Mouse (Mus musculus): ENCODE data around the gene Dpp7.

Dpp7 gene

DNA sequence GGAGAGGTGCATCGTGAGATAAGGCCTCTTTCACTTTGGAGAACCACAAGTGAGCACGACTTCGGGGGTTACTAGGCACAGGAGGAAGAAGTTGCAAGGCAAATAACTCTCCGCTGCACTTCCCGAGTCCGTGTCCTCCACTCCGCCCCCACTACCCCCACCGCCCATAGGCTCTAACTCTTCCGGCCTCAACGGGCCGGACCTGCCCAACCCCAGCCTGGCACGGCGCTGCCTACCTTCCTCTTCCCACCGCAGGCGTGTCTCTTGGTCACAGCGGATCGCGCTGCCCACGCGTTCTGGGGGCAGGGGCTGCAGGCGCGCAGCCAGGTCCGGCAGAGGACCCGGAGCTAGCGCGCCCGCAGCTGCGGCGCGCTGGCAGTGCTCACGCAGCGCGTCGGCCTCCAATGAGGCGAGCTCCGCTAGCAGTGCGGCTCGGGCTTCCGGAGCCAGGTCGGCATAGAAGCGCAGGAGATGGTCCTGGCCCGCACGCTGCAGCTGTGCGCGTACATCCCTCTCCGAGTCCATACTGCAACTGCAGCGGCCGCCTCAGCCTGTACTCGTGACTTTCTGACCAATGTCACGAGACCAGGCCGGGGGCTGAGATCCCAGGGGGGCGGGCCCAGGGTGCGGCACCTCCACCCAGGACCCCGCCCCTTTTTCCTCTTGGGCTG lies 9.1 kb upstream of the Dpp7 start, which contains the start of gene Uap1l1:
Gene Uap1l1, minus strand, starts transcription at position 592 of the 671 bp plus-strand sequence.
- DNase-seq (ENCODE audit: extremely low spot score), result peak; percentile 71

GRCm38 (mm10) chr2:25364761-25365090 lies 8.6 kb upstream of the Dpp7 start:
- no peak for DNase-seq (ENCODE audit: extremely low spot score)

DNA sequence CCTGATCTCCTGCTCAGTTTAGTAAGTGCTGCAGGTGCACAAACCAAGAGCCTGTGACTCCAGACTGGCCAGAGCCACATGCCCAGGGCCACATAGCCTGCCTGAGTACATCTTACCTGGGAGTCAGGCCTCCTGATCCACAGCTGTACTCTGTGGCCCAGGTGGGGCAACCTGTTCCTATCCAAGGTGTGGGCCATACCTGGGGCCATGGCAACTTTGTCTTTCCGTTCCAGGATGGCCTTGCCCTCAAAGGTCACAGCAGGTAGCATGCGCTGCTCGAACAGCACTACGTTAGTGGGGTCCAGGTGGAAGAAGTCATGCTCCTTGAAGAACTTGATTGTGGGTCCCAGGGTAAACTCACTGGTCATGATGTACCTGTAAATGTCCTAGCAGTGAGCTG lies 8.2 kb upstream of the Dpp7 start:
- DNase-seq (ENCODE audit: extremely low spot score), result no peak

DNA sequence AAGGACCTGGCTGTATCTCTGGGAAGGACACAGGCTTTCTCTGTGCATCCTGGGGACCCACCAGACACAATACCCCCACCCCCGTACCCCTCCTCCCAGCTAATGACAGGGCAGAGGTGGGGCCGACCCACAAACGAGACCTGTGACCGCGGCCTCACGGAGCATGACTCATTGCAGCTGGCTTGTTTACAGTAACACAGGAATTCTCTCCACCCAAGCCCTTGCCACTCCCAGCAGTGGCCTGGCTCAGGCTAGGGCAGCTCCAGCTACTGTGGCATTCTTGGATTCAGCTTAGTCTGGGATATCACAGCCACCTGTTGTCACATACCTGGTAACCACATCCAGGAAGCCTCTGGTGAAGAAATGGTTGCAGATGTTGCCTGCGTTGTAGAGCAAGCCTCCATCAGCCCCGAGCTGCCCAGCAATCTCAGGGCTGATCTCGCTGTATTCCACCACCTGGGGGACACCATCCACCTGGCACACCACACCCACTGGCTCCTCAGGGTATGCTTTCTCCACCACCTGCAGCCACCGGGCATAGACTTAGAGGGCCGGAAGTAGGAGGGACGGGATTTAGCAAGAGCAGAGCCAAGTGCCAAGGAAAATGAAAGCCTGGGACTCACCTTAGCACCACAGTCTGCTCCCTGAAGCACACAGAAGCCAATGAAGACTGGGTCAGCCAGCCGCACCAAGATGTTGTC lies 7.5 kb upstream of the Dpp7 start:
- no peak for DNase-seq (ENCODE audit: extremely low spot score)

DNA sequence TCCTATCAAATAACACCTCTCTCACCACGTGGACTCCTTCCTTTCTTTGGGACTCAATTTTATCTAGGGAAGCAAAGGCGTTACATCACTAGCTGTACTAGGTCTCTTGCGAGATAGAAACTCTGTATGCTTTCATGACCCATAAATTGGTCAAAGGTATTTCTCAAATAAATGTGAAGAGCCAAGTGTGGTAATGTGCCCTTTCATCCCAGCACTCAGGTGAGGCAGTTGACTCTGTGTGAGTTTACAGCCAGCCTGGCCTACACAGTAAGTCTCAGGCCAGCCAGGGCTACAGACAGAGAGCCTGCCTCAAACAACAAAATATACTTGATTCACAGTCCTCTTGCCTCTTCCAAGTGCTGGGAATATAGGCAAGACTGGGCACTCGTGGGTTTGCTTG lies 3.7 kb upstream of the Dpp7 start:
- DNase-seq (ENCODE audit: extremely low spot score), result no peak

GRCm38 (mm10) chr2:25355419-25356066 lies 616 bp downstream of the Dpp7 start:
- no peak for DNase-seq (ENCODE audit: extremely low spot score)

DNA sequence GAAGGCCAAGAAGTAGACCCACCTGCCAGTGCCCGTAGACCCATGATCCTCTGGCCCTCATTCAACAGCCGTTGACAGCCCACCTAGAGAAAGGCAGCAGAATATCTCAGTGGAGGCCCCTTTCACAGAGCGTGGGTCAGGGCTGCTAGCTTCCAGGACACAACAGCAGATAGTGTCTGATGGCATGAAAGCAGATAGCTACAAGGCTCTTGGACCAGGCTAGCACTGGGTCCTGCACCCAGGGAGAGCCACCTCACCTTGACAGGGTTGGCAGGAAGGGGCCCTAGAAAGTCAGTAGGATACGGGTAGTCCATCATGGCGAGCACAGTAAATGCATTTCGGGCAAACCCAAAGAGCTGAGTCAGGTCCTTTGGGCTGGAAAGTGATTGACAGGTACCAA lies 1.9 kb downstream of the Dpp7 start:
- no peak for DNase-seq (ENCODE audit: extremely low spot score)

DNA sequence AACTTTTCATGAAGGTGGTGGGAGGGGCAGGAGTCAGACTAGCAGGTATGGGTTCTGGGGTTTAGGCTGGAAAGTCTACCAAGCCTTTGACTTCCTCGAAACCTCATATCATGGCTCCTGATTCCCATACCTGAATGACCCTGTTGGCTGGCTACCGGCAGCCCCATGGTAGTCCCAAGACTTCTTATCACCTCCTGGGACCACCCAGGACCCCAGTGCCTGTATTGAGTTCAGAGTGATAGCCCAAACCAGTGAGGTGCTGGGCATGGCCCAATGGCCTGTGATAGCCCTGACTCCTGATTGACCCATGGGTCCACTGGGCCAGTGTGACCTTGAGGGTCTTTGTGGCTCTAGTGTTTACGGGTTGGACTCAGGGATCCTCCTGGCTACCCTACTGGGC lies 5.5 kb downstream of the Dpp7 start:
- no peak for DNase-seq (ENCODE audit: extremely low spot score)

DNA sequence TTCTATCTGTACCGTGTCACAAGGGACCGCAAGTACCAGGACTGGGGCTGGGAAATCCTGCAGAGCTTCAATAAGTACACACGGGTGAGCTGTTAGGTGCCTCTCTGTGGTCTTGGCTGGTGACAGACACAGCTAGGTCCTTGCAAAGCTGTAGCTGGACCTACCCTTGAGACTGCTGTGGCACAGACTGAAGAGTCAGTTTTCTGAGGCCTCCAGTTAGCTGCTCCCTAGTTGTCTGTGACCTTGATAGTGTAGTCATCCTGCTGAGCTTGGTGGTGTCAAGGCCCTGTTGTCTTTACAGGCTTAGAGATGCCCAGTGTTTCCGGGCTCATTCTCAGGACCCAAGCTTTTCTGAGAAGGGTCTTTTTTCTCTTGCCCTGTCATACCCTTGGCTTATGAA lies 6.7 kb downstream of the Dpp7 start:
- no peak for DNase-seq (ENCODE audit: extremely low spot score)

- DNase-seq (ENCODE audit: extremely low spot score), result no peak
Observed at GRCm38 (mm10) chr2:25348162-25348561, 8.0 kb downstream of the Dpp7 start.

DNA sequence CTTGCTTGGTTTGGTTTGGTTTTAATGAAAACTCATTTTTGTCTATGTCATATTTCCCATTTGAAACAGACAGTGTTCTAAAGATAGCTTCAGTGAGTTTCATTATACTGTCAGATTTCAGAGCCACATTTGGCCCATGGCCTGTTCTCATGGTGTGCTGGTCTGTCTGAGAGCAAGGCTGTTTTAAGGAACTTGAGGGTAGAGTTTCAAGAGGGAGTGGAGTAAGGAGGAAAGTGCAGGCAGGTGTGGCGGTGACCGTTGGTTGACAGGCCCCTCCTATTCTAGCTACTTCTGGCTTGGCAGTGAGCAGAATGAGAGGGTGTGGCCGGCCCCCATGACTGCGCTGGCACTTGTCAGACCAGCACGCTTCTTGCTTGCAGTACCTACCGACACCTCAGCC lies 17.9 kb downstream of the Dpp7 start:
- no peak for DNase-seq (ENCODE audit: extremely low spot score)

GRCm38 (mm10) chr2:25333569-25333968 lies 22.6 kb downstream of the Dpp7 start:
- DNase-seq (ENCODE audit: extremely low spot score), result no peak

DNA sequence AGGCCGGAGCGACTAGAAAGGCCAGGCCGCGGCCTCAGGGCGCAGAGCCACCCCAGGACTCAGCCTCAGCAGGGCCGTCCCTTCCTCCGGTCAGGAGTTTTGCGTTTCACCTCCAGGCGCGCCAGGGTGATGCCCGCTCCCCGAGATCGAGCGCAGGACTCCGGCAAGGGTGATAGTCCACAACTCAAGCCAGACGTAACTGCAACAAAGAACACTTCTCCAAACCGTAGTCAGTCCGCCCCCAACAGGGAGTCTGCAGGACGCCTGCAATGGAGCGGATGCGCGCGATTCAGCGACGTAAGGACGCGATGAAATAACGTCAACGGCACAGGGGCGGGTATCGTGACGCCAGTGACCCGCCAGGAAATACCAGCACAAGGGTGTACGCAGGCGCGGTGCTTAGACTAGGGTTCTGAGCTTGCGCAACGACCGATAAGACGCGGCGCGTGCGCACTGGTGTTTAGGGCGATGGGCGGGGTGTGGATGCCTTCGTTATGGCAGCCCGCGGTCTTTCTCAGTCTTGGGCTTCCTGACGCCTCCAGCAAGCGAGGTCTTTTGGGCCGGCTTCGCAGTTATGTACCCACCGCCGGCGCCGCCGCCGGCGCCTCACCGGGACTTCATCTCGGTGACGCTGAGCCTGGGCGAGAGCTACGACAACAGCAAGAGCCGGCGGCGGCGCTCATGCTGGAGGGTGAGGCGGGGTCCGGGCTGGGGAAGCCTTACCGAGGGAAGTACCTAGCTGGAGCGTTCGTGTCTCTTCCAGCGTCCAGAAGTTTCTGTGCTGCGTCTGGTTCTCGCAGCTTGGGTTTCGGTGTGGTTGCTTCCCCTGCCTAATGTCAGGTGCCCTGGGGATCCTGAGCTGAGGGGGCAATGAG lies 23.6 kb downstream of the Dpp7 start, which contains the start of gene Man1b1:
Gene Man1b1, plus strand, starts transcription at position 53 of the 875 bp plus-strand sequence.
- peak; percentile 98 for DNase-seq (ENCODE audit: extremely low spot score)

- no peak for DNase-seq (ENCODE audit: extremely low spot score)
Observed at GRCm38 (mm10) chr2:25331470-25331869, 24.7 kb downstream of the Dpp7 start.

GRCm38 (mm10) chr2:25328440-25328839 lies 27.7 kb downstream of the Dpp7 start:
- peak; percentile 29 for DNase-seq (ENCODE audit: extremely low spot score)

GRCm38 (mm10) chr2:25326036-25326435 lies 30.1 kb downstream of the Dpp7 start:
- no peak for DNase-seq (ENCODE audit: extremely low spot score)

- no peak for DNase-seq (ENCODE audit: extremely low spot score)
Observed at GRCm38 (mm10) chr2:25320084-25320483, 36.1 kb downstream of the Dpp7 start.

DNA sequence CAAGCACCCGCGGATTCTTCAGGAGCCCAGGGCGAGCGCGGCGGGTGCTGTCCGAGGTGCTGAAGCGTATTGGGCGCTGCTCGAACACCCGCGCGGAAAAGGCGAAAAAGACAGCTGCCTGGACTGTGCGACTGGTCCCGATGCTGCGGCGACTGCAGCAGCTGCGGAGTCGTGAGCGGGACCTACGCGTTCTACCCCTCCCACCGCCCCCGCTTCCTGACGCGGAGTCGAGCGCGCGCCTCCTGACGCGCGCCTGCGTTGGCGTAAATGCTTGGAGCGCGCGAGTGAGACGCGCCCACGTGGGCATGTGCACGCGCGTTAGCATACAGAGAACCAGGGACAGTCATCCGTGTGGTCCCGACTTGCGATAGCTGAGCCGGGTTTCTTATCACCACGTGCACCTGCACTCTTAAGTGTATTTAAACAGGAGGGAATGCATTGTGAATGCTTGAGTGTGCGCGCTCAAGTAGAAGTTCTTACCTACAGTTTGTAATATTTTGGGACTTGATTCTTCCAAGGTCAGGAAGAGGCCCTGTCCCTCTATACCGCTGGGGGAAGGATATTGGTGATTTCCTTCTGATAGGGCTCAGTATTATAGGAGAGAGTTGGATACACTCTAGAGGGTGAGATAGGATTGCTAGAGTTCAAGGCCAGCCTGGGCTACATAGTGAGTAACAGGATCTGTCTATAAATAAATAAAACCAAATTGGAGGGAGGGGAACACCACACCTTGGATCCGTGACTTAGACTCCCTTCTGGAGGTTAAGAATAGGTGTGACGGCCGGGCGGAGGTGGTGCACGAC lies 37.0 kb downstream of the Dpp7 start, which contains the start of gene Grin1:
Gene Grin1, minus strand, starts transcription at position 217 of the 803 bp plus-strand sequence.
- DNase-seq (ENCODE audit: extremely low spot score), result peak; percentile 75

DNA sequence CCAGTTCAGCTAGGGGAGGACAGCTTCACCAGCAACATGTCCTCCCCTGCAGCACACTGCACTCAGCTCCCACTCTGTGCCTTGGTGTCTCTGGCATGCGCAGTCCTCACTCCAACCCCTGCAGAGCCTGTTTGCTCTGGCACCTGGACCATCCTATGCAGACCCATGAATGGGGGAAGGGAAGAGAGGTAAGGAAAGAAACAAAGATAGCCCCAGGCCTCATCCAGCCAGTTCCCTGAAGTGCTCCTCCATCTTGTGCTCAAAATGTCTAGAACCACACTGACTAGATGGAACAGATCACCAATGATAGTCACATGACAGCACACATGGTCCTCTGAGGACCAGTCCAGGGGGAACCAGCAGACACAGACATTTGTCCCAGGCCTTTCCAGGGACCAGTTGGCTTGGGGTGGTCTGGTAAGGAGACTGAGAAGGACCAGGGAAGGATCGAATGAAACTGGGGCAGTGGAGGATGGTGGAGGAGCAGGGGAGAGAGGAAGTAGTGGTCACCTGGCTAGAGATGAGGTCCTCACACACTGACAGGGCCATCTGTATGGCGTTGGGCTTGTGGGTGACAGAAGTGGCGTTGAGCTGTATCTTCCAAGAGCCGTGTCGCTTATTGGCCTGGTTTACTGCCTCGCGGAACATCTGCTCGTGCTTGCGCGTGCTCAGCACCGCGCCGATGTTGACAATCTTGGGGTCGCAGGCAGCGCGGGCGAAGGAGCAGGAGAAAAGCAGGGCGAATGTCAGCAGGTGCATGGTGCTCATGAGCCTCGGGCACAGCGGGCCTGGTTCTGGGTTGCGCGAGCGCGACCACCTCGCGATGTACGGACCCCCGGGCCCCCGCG lies 37.8 kb downstream of the Dpp7 start:
- DNase-seq (ENCODE audit: extremely low spot score), result no peak

- DNase-seq (ENCODE audit: extremely low spot score), result no peak
Observed at GRCm38 (mm10) chr2:25311491-25311891, 44.7 kb downstream of the Dpp7 start.

All from embryo, embryonic 9.5 days (tissue).